Mouse (Mus musculus) activated CD4-positive, CD25-positive, alpha-beta regulatory T cell, adult 4 months (primary cell): ENCODE results near the gene Pdxp. TPM values are rescaled to one million over a fixed set of nuclear protein-coding genes. Genes with fewer than 3 reads are reported as not detected.
A peak's percentile ranks its signal among the peaks of the same experiment; 100 is the strongest.

Experiments used
- ATAC-seq: one replicate; pipeline ENCODE4 v1.8.0; 2017
- polyA plus RNA-seq, 2 experiments: library from polyadenylated mRNA; unstranded; fragments of 100-300 nt; shearing (Covaris generic); gene quantifications; one replicate each; pipeline ENCODE4 v1.2.1; 2017

The Pdxp gene
- polyA plus RNA-seq, 2 experiments from 2014 or later = 2.5 TPM

DNA sequence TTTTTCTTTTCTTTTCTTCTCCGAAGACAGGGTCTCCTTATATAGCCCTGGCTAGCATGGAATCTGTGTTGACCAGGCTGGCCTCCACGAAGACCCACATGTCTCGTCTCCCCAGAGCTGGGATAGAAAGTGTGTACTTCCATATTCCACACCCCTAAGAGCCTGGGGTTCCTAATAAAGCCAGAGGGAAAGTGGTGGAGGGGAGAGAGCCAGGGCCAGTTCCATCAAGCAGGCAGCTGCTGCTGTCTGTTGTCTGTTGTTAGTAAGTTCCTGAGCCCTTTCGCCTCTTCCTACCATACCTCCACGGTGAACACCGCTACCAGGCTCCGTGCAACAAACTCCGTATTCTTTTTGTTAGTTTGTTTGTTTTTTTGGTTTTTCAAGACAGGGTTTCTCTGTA lies 14.8 kb downstream of the Pdxp start:
- no peak for ATAC-seq

- ATAC-seq = no peak
These were observed 16.5 kb downstream of the Pdxp start for GRCm38 (mm10) chr15:78930192-78930706.

GRCm38 (mm10) chr15:78930801-78931426 lies 17.2 kb downstream of the Pdxp start:
- no peak for ATAC-seq

DNA sequence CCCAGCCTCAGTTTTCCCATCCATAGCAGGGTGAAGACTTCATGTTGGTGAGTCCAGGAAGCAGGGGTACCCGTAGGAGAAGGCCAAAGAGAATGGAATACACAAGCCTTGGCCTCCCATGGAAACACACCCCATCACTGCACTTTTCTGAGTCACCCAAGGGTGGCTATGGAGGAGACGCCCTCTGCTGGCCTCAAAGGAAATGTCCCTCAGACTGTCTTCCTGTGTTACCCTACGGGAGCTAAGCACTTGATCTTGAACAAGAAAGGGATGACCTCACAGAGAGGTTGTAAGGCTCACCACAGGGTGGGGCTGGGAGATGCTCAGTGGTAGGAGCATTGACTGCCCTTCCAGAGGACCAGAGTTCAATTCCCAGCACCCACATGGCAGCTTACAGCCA lies 17.9 kb downstream of the Pdxp start:
- peak; percentile 59 for ATAC-seq

GRCm38 (mm10) chr15:78934784-78935320 lies 21.1 kb downstream of the Pdxp start, which contains the start of gene Nol12:
Gene Nol12, plus strand, starts transcription at chr15:78934933.
- peak; percentile 85 for ATAC-seq

DNA sequence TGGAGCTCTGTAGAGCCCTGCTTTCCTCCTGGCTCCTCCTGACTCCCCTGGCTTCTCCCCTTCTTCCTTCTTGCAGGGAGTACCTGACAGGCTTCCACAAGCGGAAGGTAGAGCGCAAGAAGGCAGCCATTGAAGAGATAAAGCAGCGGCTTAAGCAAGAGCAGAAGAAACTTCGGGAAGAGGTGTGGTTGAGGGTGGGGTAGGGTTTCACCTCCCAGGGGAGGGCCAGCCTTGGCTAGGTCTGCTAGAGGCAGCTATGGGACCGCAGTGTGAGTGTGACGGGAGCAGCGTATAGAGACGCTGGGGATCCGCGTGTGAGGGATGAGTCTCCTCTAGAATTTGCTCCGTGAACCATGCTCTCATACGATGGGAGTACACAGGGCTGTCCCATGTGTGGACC lies 22.7 kb downstream of the Pdxp start:
- ATAC-seq = no peak

DNA sequence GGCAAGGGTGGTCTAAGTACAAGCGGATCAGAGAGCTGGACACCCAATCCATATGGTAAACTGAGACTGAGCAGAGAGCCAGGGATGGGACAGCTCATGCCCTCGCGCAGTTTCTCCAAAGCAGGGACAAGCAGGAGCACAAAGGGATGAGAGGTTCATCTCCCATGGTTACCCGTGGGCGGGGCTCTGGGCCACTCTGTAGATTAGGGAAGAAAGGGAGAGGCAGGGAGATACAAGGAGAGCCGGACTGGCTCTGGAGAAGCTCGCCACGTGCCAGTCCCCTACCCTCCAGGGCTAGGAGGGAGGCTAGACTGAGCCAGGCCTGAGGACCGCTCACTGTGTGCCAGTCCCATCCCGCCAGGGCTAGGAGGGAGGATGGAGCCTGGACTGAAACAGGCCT lies 23.6 kb downstream of the Pdxp start:
- ATAC-seq = no peak

DNA sequence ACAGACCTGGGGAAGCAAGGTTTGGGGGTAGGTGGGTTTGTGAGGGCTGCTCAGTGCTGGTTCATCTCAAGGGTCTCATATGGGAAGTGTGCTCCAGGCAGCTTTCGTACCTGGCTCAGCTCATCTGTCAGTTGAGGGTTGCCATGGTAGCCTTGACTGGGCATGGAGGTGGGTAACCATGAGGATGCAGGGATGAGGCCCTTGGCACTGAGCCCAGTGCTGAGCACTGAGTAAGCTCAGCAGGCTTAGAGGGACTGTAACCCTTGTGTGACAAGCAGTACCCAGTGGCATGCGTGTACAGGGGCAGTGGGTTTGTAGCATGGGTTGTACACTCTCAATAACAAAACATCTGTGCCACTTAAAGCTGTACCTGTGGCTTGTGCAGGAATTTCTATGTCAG lies 24.2 kb downstream of the Pdxp start:
- no peak for ATAC-seq

- no peak for ATAC-seq
These were observed 26.6 kb downstream of the Pdxp start for GRCm38 (mm10) chr15:78940325-78940724.

GRCm38 (mm10) chr15:78942663-78943062 lies 28.9 kb downstream of the Pdxp start:
- ATAC-seq = no peak

DNA sequence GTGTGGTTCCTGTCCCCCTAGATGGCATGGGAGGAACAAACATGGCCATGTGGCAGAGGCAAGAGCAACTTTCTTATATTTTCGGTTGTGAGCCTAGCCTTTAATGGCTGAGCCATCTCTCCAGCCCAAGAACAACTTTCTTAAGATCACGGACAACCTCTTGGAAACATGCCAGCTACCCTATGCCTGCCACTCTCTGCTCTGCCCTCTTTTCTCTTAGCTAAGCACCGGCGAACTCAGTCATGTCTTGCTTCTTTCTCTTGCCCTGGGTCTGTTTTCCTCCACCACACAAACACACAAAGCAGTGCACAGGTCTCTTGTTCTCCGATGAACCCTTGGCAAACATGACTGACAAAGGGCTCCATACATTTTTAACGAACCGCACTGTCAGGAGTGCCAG lies 32.5 kb downstream of the Pdxp start:
- ATAC-seq = no peak

- ATAC-seq = no peak
These were observed 33.9 kb downstream of the Pdxp start, which contains the start of gene Triobp for GRCm38 (mm10) chr15:78947657-78948056. Gene Triobp, plus strand, starts transcription at chr15:78947724.

DNA sequence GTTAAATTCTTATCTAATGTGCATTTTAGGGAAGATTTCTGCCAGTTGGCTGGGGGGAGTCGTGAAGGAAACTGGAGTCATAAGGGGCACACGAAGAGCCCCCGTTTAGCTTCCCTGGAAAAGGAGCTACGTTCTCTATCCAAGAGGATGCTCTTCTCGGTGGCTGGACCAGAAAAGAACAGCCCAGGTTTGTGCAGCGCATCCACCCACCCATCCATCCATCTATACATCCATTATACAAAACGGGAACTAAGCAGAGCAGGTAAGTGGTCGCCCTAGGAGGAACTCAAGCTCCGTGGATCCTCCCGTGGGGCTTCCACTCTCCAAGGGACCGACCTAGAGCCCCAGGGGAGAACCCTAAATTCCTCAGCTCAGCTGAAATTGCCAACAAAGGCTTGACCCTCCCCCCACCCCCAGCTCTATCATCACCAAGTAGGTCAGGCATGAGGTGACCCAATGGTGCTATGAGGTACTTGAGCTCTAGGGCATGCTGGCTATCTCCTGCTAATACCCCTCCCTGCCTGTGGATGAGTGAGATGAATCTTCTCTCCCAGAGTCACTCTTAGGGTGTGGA lies 34.5 kb downstream of the Pdxp start:
- ATAC-seq = no peak

- ATAC-seq = no peak
These were observed 35.2 kb downstream of the Pdxp start for GRCm38 (mm10) chr15:78948883-78949282.

DNA sequence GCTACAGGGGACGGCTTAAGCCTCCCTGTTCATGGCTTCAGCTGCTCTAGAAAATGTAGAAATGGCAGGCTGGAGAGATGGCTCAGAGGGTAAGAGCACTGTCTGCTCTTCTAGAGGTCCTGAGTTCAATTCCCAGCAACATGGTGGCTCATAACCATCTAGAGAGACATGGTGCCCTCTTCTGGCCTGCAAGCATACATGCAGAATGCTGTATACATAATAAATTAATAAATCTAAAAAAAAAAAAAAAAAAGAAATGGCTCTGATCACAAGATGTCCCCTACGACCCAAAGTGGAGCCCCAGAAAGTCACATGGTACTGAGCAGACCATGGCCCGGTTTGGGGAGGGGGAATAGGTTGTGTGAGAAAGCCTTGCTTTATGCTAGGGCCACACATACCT lies 41.9 kb downstream of the Pdxp start:
- ATAC-seq = no peak

DNA sequence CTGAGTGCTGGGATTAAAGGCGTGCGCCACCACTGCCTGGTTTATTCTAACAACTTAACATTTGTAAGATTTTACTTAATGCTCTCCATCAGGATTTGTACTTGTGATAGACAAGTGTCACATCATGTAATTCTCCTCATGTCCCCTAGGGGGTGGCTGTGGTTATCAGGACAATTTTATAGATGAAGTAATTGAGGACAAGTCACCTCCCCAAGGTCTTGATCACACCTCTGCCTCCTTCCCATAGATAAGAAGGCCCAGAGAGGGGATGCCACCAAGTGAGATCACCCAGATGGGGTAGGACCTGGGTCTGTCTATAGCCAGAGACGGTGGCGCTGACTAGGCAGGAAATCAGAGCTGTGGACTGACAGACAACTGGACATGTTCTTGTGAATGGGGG lies 42.6 kb downstream of the Pdxp start:
- ATAC-seq = no peak

DNA sequence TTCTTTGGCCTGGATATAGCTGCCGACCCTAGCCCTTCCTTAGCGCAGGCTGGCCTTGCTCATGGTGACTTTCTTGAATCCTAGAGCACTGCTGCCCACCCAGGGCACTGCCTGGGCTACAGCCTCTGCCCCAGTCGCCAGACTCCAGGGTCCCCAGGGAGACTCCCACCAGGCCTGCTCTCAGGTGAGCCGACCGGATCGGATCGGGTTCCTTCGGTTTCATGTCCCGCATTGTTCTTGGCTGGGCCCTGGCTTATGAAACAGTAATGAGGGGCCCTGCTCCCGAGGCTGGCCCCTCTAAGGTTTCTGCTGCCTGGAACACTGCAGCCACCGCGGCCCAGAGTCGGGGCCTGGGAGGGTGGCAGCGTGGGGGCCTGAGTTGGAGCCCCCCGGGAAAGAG lies 43.3 kb downstream of the Pdxp start:
- ATAC-seq = no peak

GRCm38 (mm10) chr15:78959537-78959936 lies 45.8 kb downstream of the Pdxp start:
- no peak for ATAC-seq

DNA sequence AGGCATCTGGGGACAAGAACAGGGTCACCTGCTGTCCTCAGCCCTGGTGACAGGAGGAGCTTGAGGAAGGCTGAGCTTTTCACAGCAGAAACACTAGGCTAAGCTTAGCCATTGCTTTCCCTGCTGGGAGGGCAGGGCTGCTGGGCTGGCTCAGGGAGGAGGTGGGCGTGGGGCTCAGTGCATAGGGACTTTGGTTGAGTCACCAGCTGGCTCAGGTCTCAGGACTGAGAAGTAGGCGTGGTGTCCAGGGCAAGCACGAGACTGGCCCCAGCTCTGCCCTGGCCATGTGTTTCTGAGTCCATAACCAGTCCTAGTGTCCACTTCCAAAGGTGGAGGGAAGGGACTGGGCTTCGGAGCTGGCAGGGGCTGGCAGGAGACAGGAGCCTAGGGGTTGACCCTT lies 46.4 kb downstream of the Pdxp start:
- ATAC-seq = no peak

- ATAC-seq = no peak
These were observed 49.2 kb downstream of the Pdxp start for GRCm38 (mm10) chr15:78962885-78963284.
